Mouse (Mus musculus) central nervous system, embryonic 14 days (tissue): Measurements from ENCODE around the gene Thsd7b. TPM values are rescaled to one million over a fixed set of nuclear protein-coding genes. Genes with fewer than 3 reads are reported as not detected.

Source experiments
- polyA plus RNA-seq: library from polyadenylated mRNA; depleted of rRNA; stranded (reverse); fragments of >200 nt; gene quantifications from 2 replicates; pipeline ENCODE4 v1.2.3, GENCODE M21; 2012; rRNA removed

The Thsd7b gene
- polyA plus RNA-seq: 4.7 and 5.7 TPM in 2 replicates

GRCm38 (mm10) chr1:129272982-129273937 lies at the start of gene Thsd7b:
Gene Thsd7b, plus strand, starts transcription at chr1:129273302.

